Comparison of ENCODE assay signal across 9 mouse cellular contexts in genomic region chr15:86085301-86086225, GRCm38 (mm10). TPM values are rescaled to one million over a fixed set of nuclear protein-coding genes. Genes with fewer than 3 reads are reported as not detected.
DNase-seq lines count a peak whose midpoint lies in the region; ATAC-seq and TF ChIP-seq lines count a peak whose summit lies in the region.
"Had no signal": no experiment of that assay in that cellular context is flagged by ENCODE, and none has a peak within 500 bp of the region (broad histone marks: within the 10 kb centered on the region; RNA-seq: fewer than 3 reads in every experiment).

No protein-coding gene starts in this region.

- H3K4me2 ChIP-seq in lung, embryonic 14.5 days = peak overlapping the region; percentile 35; the same call in 1 of the 2 replicates
- no peak overlapping the region for H3K4me2 ChIP-seq in stomach, embryonic 16.5 days (ENCODE audit: low read depth, low read length)

- H3K9me3 ChIP-seq in lung, embryonic 14.5 days (ENCODE audit: low read depth, low read length) = no peaks in the 10 kb centered on the region
- no peaks in the 10 kb centered on the region for H3K9me3 ChIP-seq in stomach, embryonic 16.5 days (replicated peaks; ENCODE audit: control insufficient read depth, low read length)

- H3K27ac ChIP-seq in lung, embryonic 14.5 days (ENCODE audit: low read depth) = peak overlapping the region; percentile 89
- H3K27ac ChIP-seq in bone marrow macrophage, adult 2 months (ENCODE audit: insufficient read depth, low read depth, low read length) = no peak overlapping the region
- peak overlapping the region; percentile 83 for H3K27ac ChIP-seq in stomach, embryonic 16.5 days (ENCODE audit: low read length)

- H3K36me3 ChIP-seq in lung, embryonic 14.5 days (ENCODE audit: insufficient read depth) = no peaks in the 10 kb centered on the region
- no peaks in the 10 kb centered on the region for H3K36me3 ChIP-seq in stomach, embryonic 16.5 days (ENCODE audit: control insufficient read depth, insufficient read depth, low read length)

- DNase-seq in lung, embryonic 14.5 days = peak; percentile 80
- no peak for DNase-seq in lung, postnatal 25 days (ENCODE audit: low spot score)
- peak; percentile 73 to 77 for DNase-seq in kidney, adult 8-10 months
- no peak for DNase-seq in left cerebral cortex, adult 8-10 months (ENCODE audit: low spot score in 2 of 2)

- H3K9ac ChIP-seq in lung, embryonic 14.5 days = no peak overlapping the region
- peak overlapping the region; percentile 53 for H3K9ac ChIP-seq in stomach, embryonic 16.5 days (ENCODE audit: low read length)

- ATAC-seq in lung, embryonic 14.5 days (ENCODE audit: insufficient read depth) = peak; percentile 25; the same call in 1 of the 2 replicates
- ATAC-seq in granulocyte monocyte progenitor cell, adult 5-6 weeks (replicated peaks; ENCODE audit: poor library complexity, severe bottlenecking) = peak; percentile 14
- ATAC-seq in megakaryocyte-erythroid progenitor cell, adult 5-6 weeks (replicated peaks; ENCODE audit: low FRiP score, low TSS enrichment, poor library complexity, severe bottlenecking) = 0 out of 2 replicates have a peak, but pooled peaks have one; percentile 34
- no peak for ATAC-seq in stomach, embryonic 16.5 days (ENCODE audit: insufficient read depth, low FRiP score)

- TF ChIP-seq CTCF in lung, embryonic 14.5 days (IDR thresholded peaks at IDR 0.05; ENCODE audit: low read depth) = peak; percentile 67
- peak; percentile 19; the same call in 1 of the 2 replicates for TF ChIP-seq CTCF in bone marrow macrophage, adult 2 months (IDR thresholded peaks at IDR 0.05; ENCODE audit: low read depth, low read length)

- WGBS in lung, embryonic 14.5 days = 9% methylated on average over 17 of the region's 17 CpGs
- 21% methylated on average over 17 of the region's 17 CpGs for WGBS in stomach, embryonic 16.5 days

- no peak overlapping the region for H3K4me3 ChIP-seq in lung, embryonic 14.5 days (ENCODE audit: low read depth, low read length)
- H3K4me3 ChIP-seq in bone marrow macrophage, adult 2 months (ENCODE audit: insufficient read depth, low read length) = no peak overlapping the region
- no peak overlapping the region for H3K4me3 ChIP-seq in stomach, embryonic 16.5 days (replicated peaks; ENCODE audit: low read length)
- H3K4me3 ChIP-seq: erythroblast, embryonic 14.5 days had no signal

- no peak for TF ChIP-seq POLR2A in bone marrow macrophage, adult 2 months (IDR thresholded peaks at IDR 0.05; ENCODE audit: borderline replicate concordance, low read depth, low read length)

- H3K4me1 ChIP-seq in lung, embryonic 14.5 days (ENCODE audit: insufficient read depth) = peaks cover 43% of the 10 kb centered on the region
- peaks cover 40% of the 10 kb centered on the region for H3K4me1 ChIP-seq in bone marrow macrophage, adult 2 months (ENCODE audit: control insufficient read depth, insufficient read depth, low read length)
- peaks cover 69% of the 10 kb centered on the region for H3K4me1 ChIP-seq in stomach, embryonic 16.5 days (ENCODE audit: control insufficient read depth, insufficient read depth, low read length)

- no peaks in the 10 kb centered on the region for H3K27me3 ChIP-seq in lung, embryonic 14.5 days (ENCODE audit: insufficient read depth, low read length)
- H3K27me3 ChIP-seq in stomach, embryonic 16.5 days (ENCODE audit: control insufficient read depth, insufficient read depth, low read length) = no peaks in the 10 kb centered on the region

RNA-seq across cellular contexts. Expression of gene Gramd4, which starts 28.1 kb away (rescaled TPM):
- 8.6 and 9.8 TPM in 2 replicates for polyA plus RNA-seq in lung, embryonic 14.5 days (2014; fragmentation: Nextera tagmentation; extraction: Ambion mirVana)
- 3.8 and 4.4 TPM in 2 replicates for polyA plus RNA-seq in bone marrow macrophage, adult 2 months (2012; ENCODE audit: insufficient read depth, insufficient read length, missing spikeins)
- total RNA-seq in granulocyte monocyte progenitor cell, adult 5-6 weeks (2014; fragmentation: Nextera tagmentation) = 15.0 and 19.9 TPM in 2 replicates
- 15.9 and 18.4 TPM in 2 replicates for total RNA-seq in granulocyte monocyte progenitor cell, adult 5-6 weeks (2017)
- total RNA-seq in megakaryocyte-erythroid progenitor cell, adult 5-6 weeks (2014; fragmentation: Nextera tagmentation) = 24.9 and 41.8 TPM in 2 replicates
- 35.8 and 52.4 TPM in 2 replicates for total RNA-seq in megakaryocyte-erythroid progenitor cell, adult 5-6 weeks (2017)
- polyA plus RNA-seq in stomach, embryonic 16.5 days (2015; fragmentation: Nextera tagmentation; extraction: Ambion mirVana) = 10.5 and 12.1 TPM in 2 replicates
- total RNA-seq in left cerebral cortex, adult 8-10 months (2022) = 10 to 100 TPM; 31.1 to 39.9 (median 34.5) TPM

RNA-seq across cellular contexts. Expression of gene Celsr1, which starts 52.0 kb away (rescaled TPM):
- polyA plus RNA-seq in lung, embryonic 14.5 days (2014; fragmentation: Nextera tagmentation; extraction: Ambion mirVana) = 9.0 and 9.9 TPM in 2 replicates
- 0.15 and 0.28 TPM in 2 replicates for polyA plus RNA-seq in bone marrow macrophage, adult 2 months (2012; ENCODE audit: insufficient read depth, insufficient read length, missing spikeins)
- total RNA-seq in granulocyte monocyte progenitor cell, adult 5-6 weeks (2014; fragmentation: Nextera tagmentation) = 8.0 and 12.6 TPM in 2 replicates
- total RNA-seq in granulocyte monocyte progenitor cell, adult 5-6 weeks (2017) = 6.9 and 8.7 TPM in 2 replicates
- 3.8 and 7.5 TPM in 2 replicates for total RNA-seq in megakaryocyte-erythroid progenitor cell, adult 5-6 weeks (2014; fragmentation: Nextera tagmentation)
- 1.3 and 9.0 TPM in 2 replicates for total RNA-seq in megakaryocyte-erythroid progenitor cell, adult 5-6 weeks (2017)
- 2.6 and 2.7 TPM in 2 replicates for polyA plus RNA-seq in stomach, embryonic 16.5 days (2015; fragmentation: Nextera tagmentation; extraction: Ambion mirVana)
- 1 to 10 TPM; 5.5 to 6.9 (median 6.2) TPM for total RNA-seq in left cerebral cortex, adult 8-10 months (2022)

Comparison
In these comparisons a context has a peak if more than half of its experiments do, and no peak if none do; other contexts are left out.
1. DNase-seq: peak in lung, embryonic 14.5 days (single experiment) and kidney, adult 8-10 months (2 of 2); none in lung, postnatal 25 days (single experiment) and left cerebral cortex, adult 8-10 months (0 of 2).